Mouse (Mus musculus) lung, postnatal 0 days (tissue): ENCODE measurements around the gene Creld1. TPM values are rescaled to one million over a fixed set of nuclear protein-coding genes. Genes with fewer than 3 reads are reported as not detected.

Source experiments
- ATAC-seq: fragments of 200-750 bp; cut with Nextera tagmentation; 2 replicates; pipeline ENCODE4 v1.8.0; 2017; ENCODE audit warnings: moderate library complexity
- DNase-seq: peaks from one replicate; pipeline ENCODE4 v3.0.0-alpha.2; 2016; ENCODE audit warnings: low spot score
- H3K27ac ChIP-seq: fragments of 300-500 bp; sonication (generic); 2 replicates; pipeline ENCODE4 v1.5.1; 2014; ENCODE audit warnings: antibody characterized with exemption, mild to moderate bottlenecking, low read length, mixed read lengths
- H3K27me3 ChIP-seq: fragments of 300-500 bp; sonication (generic); replicated peaks from 2 replicates; pipeline ENCODE4 v1.6.1; 2014; ENCODE audit warnings: low read length, mixed read lengths; ENCODE audit not compliant: insufficient read depth
- H3K36me3 ChIP-seq: fragments of 300-500 bp; sonication (generic); 2 replicates; pipeline ENCODE4 v1.6.1; 2014; ENCODE audit warnings: low read length, mixed read lengths; ENCODE audit not compliant: insufficient read depth
- H3K4me1 ChIP-seq: fragments of 300-500 bp; sonication (generic); 2 replicates; pipeline ENCODE4 v1.6.1; 2014; ENCODE audit warnings: antibody characterized with exemption, low read depth, low read length, mixed read lengths; ENCODE audit not compliant: insufficient read depth
- H3K4me2 ChIP-seq: fragments of 300-500 bp; sonication (generic); replicated peaks from 2 replicates; pipeline ENCODE4 v1.6.1; 2014; ENCODE audit warnings: low read depth, mild to moderate bottlenecking, low read length, moderate library complexity, mixed read lengths
- H3K4me3 ChIP-seq: fragments of 300-500 bp; sonication (generic); 2 replicates; pipeline ENCODE4 v1.5.1; 2014; ENCODE audit warnings: low read depth, low read length
- H3K9ac ChIP-seq: fragments of 300-500 bp; sonication (generic); replicated peaks from 2 replicates; pipeline ENCODE4 v1.6.1; 2014; ENCODE audit warnings: low read depth, mild to moderate bottlenecking
- H3K9me3 ChIP-seq: fragments of 300-500 bp; sonication (generic); 2 replicates; pipeline ENCODE4 v1.6.1; 2016; ENCODE audit warnings: low read length, mixed read lengths
- CTCF ChIP-seq: IDR thresholded peaks from 2 replicates; pipeline ENCODE4 v1.5.1; 2016; ENCODE audit warnings: antibody characterized with exemption, mild to moderate bottlenecking
- EP300 ChIP-seq: IDR thresholded peaks from 2 replicates; pipeline ENCODE4 v1.6.1; 2016; ENCODE audit warnings: antibody characterized with exemption, mild to moderate bottlenecking, control low read depth
- WGBS: fragments of 180-500 bp; shearing (Covaris S2); extraction: QIAGEN DNeasy Blood & Tissue Kit; methylation state at CpG from one replicate; pipeline ENCODE4 v1.1.7; 2014; 5-methylcytosine and 5-hydroxymethylcytosine counted together
- polyA plus RNA-seq: library from polyadenylated mRNA; unstranded; fragments of >200 nt; fragmentation: Nextera tagmentation; extraction: Ambion mirVana; gene quantifications from 2 replicates; pipeline ENCODE4 v1.2.1, GENCODE M21; 2015

The Creld1 gene
- polyA plus RNA-seq, 1 experiment from 2014 or later: 25.5 TPM

DNA sequence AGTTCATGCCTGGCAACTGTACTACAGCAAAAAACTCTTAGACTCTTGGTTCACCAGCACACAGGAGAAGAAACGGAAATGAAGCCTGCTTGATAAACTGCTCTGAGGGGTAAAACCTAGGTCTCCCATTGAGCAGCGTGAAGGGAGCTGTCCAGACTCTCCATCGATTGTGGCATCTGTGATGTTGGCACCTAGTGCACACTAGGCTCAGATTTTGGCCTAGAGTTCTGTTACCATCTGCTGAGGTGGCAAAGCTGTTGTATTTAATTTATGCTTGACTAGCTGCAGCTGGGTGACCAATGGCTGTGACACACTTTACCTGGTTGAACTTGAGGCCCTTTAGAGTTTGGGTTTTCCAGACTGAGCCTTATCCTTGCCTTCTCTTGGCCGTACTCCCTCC lies 35.5 kb upstream of the Creld1 start:
- H3K9me3 ChIP-seq: no peaks in the 10 kb centered on the region
- H3K4me2 ChIP-seq: no peak overlapping the region
- no peak overlapping the region for H3K4me3 ChIP-seq
- WGBS: 96% methylated on average over 4 of the region's 4 CpGs
- DNase-seq: no peak
- 0 out of 2 replicates have a peak, but pooled peaks cover 3% of the 10 kb centered on the region for H3K36me3 ChIP-seq
- no peaks in the 10 kb centered on the region for H3K4me1 ChIP-seq
- no peak overlapping the region for H3K9ac ChIP-seq
- H3K27ac ChIP-seq: no peak overlapping the region
- ATAC-seq: no peak
- TF ChIP-seq CTCF: no peak
- no peaks in the 10 kb centered on the region for H3K27me3 ChIP-seq

DNA sequence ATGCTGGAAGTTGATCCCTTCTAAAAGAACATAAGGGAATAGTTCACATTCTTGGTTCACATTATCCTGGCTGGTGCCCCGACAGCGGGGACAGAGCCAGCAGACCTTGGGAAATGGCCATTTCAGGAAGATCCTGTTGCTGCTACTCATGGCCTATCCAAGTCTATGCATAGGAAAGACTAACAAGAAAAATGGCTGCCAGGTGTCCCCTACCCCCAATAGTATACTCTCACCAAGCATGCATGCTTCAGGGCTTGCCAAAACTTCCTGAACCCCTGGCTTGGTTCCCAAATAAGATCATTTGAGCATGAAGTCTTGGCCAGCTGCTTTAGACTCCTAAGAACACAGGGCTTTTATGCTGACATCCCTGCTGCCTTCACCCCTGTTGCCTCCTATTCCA lies 31.3 kb upstream of the Creld1 start:
- H3K4me3 ChIP-seq: no peak overlapping the region
- H3K4me1 ChIP-seq: no peaks in the 10 kb centered on the region
- no peak for TF ChIP-seq EP300
- no peak for TF ChIP-seq CTCF
- H3K36me3 ChIP-seq: 0 out of 2 replicates have a peak, but pooled peaks cover 3% of the 10 kb centered on the region
- no peaks in the 10 kb centered on the region for H3K27me3 ChIP-seq
- H3K9ac ChIP-seq: no peak overlapping the region
- no peaks in the 10 kb centered on the region for H3K9me3 ChIP-seq
- ATAC-seq (no peak; the same call in 1 of the 2 replicates), DNase-seq (no peak)
- H3K27ac ChIP-seq: no peak overlapping the region
- no peak overlapping the region for H3K4me2 ChIP-seq
- 52% methylated on average over 2 of the region's 2 CpGs for WGBS

DNA sequence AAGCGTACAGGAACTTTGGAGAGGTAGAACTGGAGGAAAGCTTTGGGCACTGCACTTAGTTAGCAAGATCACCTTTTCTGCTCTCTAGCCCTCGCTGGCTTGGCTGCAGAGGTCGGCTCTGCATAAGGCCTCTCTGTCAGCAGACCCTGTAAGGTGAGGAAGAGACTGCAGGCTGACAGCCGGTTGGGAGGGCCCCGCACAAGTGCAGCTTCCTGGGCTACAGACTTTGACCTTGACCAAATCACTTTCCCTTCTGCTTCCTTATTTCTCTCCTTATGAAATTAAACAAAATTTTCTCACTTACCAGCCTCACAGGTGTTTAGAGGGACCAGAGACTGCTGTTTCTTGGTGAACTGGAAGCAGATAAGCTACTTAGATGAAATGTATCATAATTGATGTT lies 28.1 kb upstream of the Creld1 start:
- Histone ChIP-seq H3K4me1 (no peaks in the 10 kb centered on the region), H3K27ac (no peak overlapping the region), H3K4me2 (no peak overlapping the region), H3K9me3 (no peaks in the 10 kb centered on the region), H3K4me3 (no peak overlapping the region), H3K36me3 (no peaks in the 10 kb centered on the region), H3K27me3 (no peaks in the 10 kb centered on the region), H3K9ac (no peak overlapping the region)
- ATAC-seq: no peak
- DNase-seq: no peak
- 48% methylated on average over 5 of the region's 5 CpGs for WGBS
- TF ChIP-seq CTCF (no peak), EP300 (no peak)

DNA sequence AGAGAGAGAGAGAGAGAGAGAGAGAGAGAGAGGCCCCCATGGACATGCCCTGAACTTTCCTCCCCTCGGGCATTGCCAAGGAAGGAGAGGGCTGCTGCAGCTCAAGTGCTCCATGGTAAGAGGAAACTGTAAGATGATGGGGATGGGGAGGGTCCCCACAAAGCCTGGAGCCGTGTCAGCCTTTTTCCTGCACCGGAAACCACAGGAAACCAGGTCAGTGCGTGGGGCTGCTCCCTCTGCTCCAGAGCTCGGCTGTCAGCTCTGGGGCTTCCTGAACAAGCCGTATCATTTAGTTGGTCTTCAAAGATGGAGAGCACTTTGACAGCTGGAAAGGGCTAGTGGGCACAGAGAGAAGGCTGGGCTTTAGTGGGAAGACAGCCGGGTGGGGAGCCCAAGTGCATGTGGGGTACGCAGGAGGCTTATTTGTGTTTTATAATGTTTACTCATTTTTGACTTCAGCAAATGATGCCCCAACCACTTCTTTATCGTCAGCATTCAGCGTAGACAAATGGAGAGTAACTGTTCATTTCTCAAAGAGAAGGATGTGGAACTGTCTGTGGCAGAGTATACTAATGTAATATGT lies 25.1 kb upstream of the Creld1 start, which contains the start of gene Il17re:
Il17re (plus strand) TSS at position 533 of the 583 bp plus-strand sequence.
- no peak for ATAC-seq
- H3K4me3 ChIP-seq: peak within 1 kb of the TSS; percentile 10; the same call in 1 of the 2 replicates
- H3K4me1 ChIP-seq: no peaks in the 10 kb centered on the region
- WGBS: 40% methylated on average over 10 of the region's 10 CpGs
- H3K27me3 ChIP-seq: no peaks in the 10 kb centered on the region
- TF ChIP-seq EP300: no peak
- TF ChIP-seq CTCF: no peak
- H3K36me3 ChIP-seq: no peaks in the 10 kb centered on the region
- peak within 1 kb of the TSS; percentile 74 for H3K27ac ChIP-seq
- DNase-seq: no peak
- H3K9ac ChIP-seq: no peak within 1 kb of the TSS; the same call in 1 of the 2 replicates
- H3K4me2 ChIP-seq: peak within 1 kb of the TSS; percentile 49
- no peaks in the 10 kb centered on the region for H3K9me3 ChIP-seq

DNA sequence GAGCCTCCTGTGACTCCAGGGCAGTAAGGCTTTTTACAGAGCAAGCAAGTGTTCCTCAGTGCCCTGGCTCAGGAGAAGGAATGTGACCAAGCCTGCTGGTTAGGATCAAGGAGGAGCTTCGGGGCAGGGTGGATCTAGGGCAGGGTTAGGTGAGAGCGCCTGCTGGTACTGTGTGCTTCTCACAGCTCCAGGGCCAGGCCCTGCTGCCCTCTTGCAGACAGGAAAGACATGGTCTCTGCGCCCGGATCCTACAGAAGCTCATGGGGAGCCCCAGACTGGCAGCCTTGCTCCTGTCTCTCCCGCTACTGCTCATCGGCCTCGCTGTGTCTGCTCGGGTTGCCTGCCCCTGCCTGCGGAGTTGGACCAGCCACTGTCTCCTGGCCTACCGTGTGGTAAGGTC lies 24.5 kb upstream of the Creld1 start:
- Histone ChIP-seq H3K4me1 (no peaks in the 10 kb centered on the region), H3K36me3 (no peaks in the 10 kb centered on the region), H3K9me3 (no peaks in the 10 kb centered on the region), H3K27me3 (no peaks in the 10 kb centered on the region), H3K27ac (peak overlapping the region; percentile 74), H3K4me3 (peak overlapping the region; percentile 10; the same call in 1 of the 2 replicates), H3K4me2 (peak overlapping the region; percentile 49), H3K9ac (no peak overlapping the region; the same call in 1 of the 2 replicates)
- TF ChIP-seq CTCF: peak; percentile 9; the same call in 1 of the 2 replicates
- TF ChIP-seq EP300: no peak
- 48% methylated on average over 10 of the region's 10 CpGs for WGBS
- peak; percentile 88 for DNase-seq
- peak; percentile 99 for ATAC-seq

DNA sequence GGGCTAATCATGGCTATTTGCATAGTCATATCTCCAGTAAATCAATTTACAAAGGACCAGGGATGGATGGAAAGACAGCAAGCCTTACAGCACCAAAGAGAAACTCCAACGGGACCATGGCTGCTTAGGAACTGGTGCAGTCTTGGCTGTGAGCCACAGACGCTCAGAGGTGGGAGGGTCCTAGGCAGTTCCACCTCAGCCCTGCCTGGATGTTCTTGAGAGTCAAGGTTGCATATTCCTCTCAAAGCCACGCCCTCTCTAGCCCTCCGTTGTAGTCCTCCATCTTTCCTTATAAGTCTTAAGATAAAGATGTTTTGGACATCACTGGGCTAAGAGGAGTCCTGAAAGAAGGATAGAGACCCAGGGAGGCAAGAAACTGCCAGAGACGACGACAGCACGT lies 19.1 kb upstream of the Creld1 start:
- no peak overlapping the region for H3K27ac ChIP-seq
- no peak overlapping the region for H3K9ac ChIP-seq
- 46% methylated on average over 7 of the region's 7 CpGs for WGBS
- TF ChIP-seq EP300: no peak
- TF ChIP-seq CTCF: no peak
- no peaks in the 10 kb centered on the region for H3K27me3 ChIP-seq
- DNase-seq (no peak), ATAC-seq (no peak)
- no peaks in the 10 kb centered on the region for H3K36me3 ChIP-seq
- H3K9me3 ChIP-seq: no peaks in the 10 kb centered on the region
- H3K4me2 ChIP-seq: no peak overlapping the region
- no peaks in the 10 kb centered on the region for H3K4me1 ChIP-seq
- H3K4me3 ChIP-seq: no peak overlapping the region
